Mouse (Mus musculus): Measurements from ENCODE around the gene Dnm3. TPM values are rescaled to one million over a fixed set of nuclear protein-coding genes. Genes with fewer than 3 reads are reported as not detected.

The Dnm3 gene
- total RNA-seq, 1 experiment: 0.49 TPM

- Histone ChIP-seq H3K9me3 (ENCODE audit: control insufficient read depth, insufficient read depth, low read depth, low read length) (no peaks in the 10 kb centered on the region), H3K27ac (ENCODE audit: insufficient read depth, low read depth, low read length, poor library complexity, severe bottlenecking) (no peak overlapping the region), H3K4me1 (ENCODE audit: control insufficient read depth in 2 of 2, insufficient read depth in 2 of 2, low read length in 2 of 2, poor library complexity in 1 of 2) (no peaks in the 10 kb centered on the region), H3K4me3 (ENCODE audit: insufficient read depth in 1 of 2, low read depth in 1 of 2, low read length in 2 of 2, poor library complexity in 1 of 2, severe bottlenecking in 1 of 2) (no peak overlapping the region), H3K36me3 (ENCODE audit: control insufficient read depth, insufficient read depth, low read length, poor library complexity, severe bottlenecking) (no peaks in the 10 kb centered on the region), H3K9ac (ENCODE audit: insufficient read depth, low read depth, low read length, poor library complexity, severe bottlenecking) (no peak overlapping the region)
- TF ChIP-seq ZNF384 (IDR thresholded peaks at IDR 0.05; ENCODE audit: low read depth, low read length): no peak
- TF ChIP-seq CHD2 (IDR thresholded peaks at IDR 0.05; ENCODE audit: low read depth, low read length): no peak
- TF ChIP-seq MAFK (IDR thresholded peaks at IDR 0.05; ENCODE audit: insufficient read depth, low read depth, low read length): no peak
- TF ChIP-seq ZC3H11A (IDR thresholded peaks at IDR 0.05; ENCODE audit: borderline replicate concordance, low read depth, low read length): no peak
- TF ChIP-seq HCFC1 (IDR thresholded peaks at IDR 0.05; ENCODE audit: borderline replicate concordance, insufficient read depth, low read length): no peak
- in situ Hi-C loops (cut with MboI; ENCODE audit: low sequenced_read_pairs in 2 of 2, unreplicated experiment in 2 of 2): no loop called here
- DNase-seq (ENCODE audit: low read depth, low spot score): no peak
Measured at GRCm38 (mm10) chr1:162236624-162237159, 241.1 kb downstream of the Dnm3 start.

DNA sequence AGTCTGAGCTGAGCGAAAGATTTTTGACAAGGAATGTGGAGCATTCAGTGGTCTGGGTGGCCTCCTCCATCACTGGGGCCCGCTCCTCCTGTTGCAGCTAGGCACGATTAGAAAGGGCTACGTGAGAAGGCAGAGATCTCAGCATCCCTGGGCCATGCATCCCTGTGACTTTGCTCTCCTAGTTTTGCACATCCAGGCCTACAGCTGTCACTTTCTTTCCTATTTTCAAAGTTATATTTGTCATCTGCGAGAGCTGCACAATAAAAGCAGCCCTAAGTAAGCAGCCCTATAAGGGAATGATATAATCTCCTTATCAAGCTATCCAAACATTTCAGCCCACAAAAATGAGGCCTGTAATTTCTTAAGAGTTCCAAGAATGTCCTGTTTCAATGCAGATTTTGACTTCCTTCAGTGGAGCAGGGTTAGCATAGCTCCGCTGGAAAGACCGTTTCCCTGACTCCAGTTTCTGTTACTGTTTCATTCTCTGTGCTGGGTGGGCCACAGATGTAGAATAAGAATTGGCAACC, 252.2 kb downstream of the Dnm3 start:
- in situ Hi-C loops (cut with MboI; ENCODE audit: low sequenced_read_pairs in 2 of 2, unreplicated experiment in 2 of 2): no loop called here
- no peak for DNase-seq (ENCODE audit: low read depth, low spot score)
- Histone ChIP-seq H3K9ac (ENCODE audit: insufficient read depth, low read depth, low read length, poor library complexity, severe bottlenecking) (no peak overlapping the region), H3K27ac (ENCODE audit: insufficient read depth, low read depth, low read length, poor library complexity, severe bottlenecking) (no peak overlapping the region), H3K36me3 (ENCODE audit: control insufficient read depth, insufficient read depth, low read length, poor library complexity, severe bottlenecking) (no peaks in the 10 kb centered on the region), H3K4me1 (ENCODE audit: control insufficient read depth in 2 of 2, insufficient read depth in 2 of 2, low read length in 2 of 2, poor library complexity in 1 of 2) (no peaks in the 10 kb centered on the region), H3K4me3 (ENCODE audit: insufficient read depth in 1 of 2, low read depth in 1 of 2, low read length in 2 of 2, poor library complexity in 1 of 2, severe bottlenecking in 1 of 2) (no peak overlapping the region), H3K9me3 (ENCODE audit: control insufficient read depth, insufficient read depth, low read depth, low read length) (0 out of 2 replicates have a peak, but pooled peaks cover 1% of the 10 kb centered on the region)
- TF ChIP-seq HCFC1 (IDR thresholded peaks at IDR 0.05; ENCODE audit: borderline replicate concordance, insufficient read depth, low read length): no peak
- no peak for TF ChIP-seq MAFK (IDR thresholded peaks at IDR 0.05; ENCODE audit: insufficient read depth, low read depth, low read length)
- TF ChIP-seq ZNF384 (IDR thresholded peaks at IDR 0.05; ENCODE audit: low read depth, low read length): no peak
- no peak for TF ChIP-seq CHD2 (IDR thresholded peaks at IDR 0.05; ENCODE audit: low read depth, low read length)
- TF ChIP-seq ZC3H11A (IDR thresholded peaks at IDR 0.05; ENCODE audit: borderline replicate concordance, low read depth, low read length): no peak

DNA sequence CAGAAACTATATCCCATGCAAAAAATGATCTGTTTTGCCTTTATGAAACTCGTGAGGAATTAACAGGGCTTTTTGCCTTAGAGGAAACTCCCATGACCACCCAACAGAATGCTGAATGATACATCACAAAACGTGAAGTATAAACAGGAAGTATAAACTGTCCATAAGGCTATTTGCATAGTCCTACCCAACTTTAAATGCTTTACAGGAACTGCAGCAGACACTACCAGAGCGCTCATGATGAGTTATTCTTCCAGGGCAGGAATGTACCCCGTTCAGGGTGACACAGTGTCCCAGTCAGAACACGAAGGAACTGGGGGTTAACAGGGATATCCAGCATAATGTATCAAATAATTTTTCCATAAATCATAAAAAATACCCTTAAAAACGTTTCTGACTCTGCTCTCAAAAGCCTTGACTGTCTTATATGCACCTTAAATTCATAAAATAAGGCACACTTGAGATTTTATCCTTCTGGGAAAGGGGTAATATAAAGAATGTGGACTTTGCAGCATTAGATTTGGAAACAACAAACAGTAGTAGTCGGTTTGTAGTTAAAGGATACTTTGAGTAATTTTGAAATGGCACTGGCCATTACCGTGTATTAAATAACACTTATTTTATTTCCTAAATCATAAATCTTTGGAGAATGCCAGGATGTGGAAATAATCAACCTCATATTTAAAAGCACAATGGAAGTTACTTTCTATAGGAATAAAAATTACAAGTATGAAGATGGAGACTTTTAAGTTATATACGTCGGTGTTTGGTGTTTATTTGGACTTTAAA, 252.8 kb downstream of the Dnm3 start:
- no peaks in the 10 kb centered on the region for H3K4me1 ChIP-seq (ENCODE audit: control insufficient read depth in 2 of 2, insufficient read depth in 2 of 2, low read length in 2 of 2, poor library complexity in 1 of 2)
- no peak overlapping the region for H3K9ac ChIP-seq (ENCODE audit: insufficient read depth, low read depth, low read length, poor library complexity, severe bottlenecking)
- in situ Hi-C loops (cut with MboI; ENCODE audit: low sequenced_read_pairs in 2 of 2, unreplicated experiment in 2 of 2): no loop called here
- no peak overlapping the region for H3K27ac ChIP-seq (ENCODE audit: insufficient read depth, low read depth, low read length, poor library complexity, severe bottlenecking)
- no peaks in the 10 kb centered on the region for H3K9me3 ChIP-seq (ENCODE audit: control insufficient read depth, insufficient read depth, low read depth, low read length)
- TF ChIP-seq ZNF384 (IDR thresholded peaks at IDR 0.05; ENCODE audit: low read depth, low read length) (no peak), MAFK (IDR thresholded peaks at IDR 0.05; ENCODE audit: insufficient read depth, low read depth, low read length) (no peak), CHD2 (IDR thresholded peaks at IDR 0.05; ENCODE audit: low read depth, low read length) (no peak), ZC3H11A (IDR thresholded peaks at IDR 0.05; ENCODE audit: borderline replicate concordance, low read depth, low read length) (no peak), HCFC1 (IDR thresholded peaks at IDR 0.05; ENCODE audit: borderline replicate concordance, insufficient read depth, low read length) (no peak)
- no peak for DNase-seq (ENCODE audit: low read depth, low spot score)
- no peaks in the 10 kb centered on the region for H3K36me3 ChIP-seq (ENCODE audit: control insufficient read depth, insufficient read depth, low read length, poor library complexity, severe bottlenecking)
- no peak overlapping the region for H3K4me3 ChIP-seq (ENCODE audit: insufficient read depth in 1 of 2, low read depth in 1 of 2, low read length in 2 of 2, poor library complexity in 1 of 2, severe bottlenecking in 1 of 2)

DNA sequence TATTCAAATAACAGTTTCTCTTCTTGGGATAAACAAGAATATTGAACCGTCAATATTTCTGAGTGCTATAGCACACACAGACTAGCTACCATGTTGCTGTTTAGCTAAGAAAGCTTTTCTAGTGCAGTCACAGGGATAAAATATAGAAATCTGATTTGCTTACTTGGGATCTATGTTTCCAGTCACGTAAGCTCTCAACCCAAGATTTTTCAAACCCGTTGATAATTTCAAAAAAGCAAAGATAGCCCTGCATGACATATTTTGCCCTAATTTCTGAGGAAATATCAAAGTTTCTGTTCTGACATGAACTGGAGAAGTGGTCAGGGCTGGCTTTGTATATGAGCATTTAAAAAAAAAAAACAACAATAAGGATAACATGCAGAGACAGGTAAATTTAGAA, 253.8 kb downstream of the Dnm3 start:
- in situ Hi-C loops (cut with MboI; ENCODE audit: low sequenced_read_pairs in 2 of 2, unreplicated experiment in 2 of 2): no loop called here
- DNase-seq (ENCODE audit: low read depth, low spot score): no peak
- Histone ChIP-seq H3K9ac (ENCODE audit: insufficient read depth, low read depth, low read length, poor library complexity, severe bottlenecking) (no peak overlapping the region), H3K4me1 (ENCODE audit: control insufficient read depth in 2 of 2, insufficient read depth in 2 of 2, low read length in 2 of 2, poor library complexity in 1 of 2) (no peaks in the 10 kb centered on the region), H3K27ac (ENCODE audit: insufficient read depth, low read depth, low read length, poor library complexity, severe bottlenecking) (no peak overlapping the region), H3K4me3 (ENCODE audit: insufficient read depth in 1 of 2, low read depth in 1 of 2, low read length in 2 of 2, poor library complexity in 1 of 2, severe bottlenecking in 1 of 2) (no peak overlapping the region), H3K36me3 (ENCODE audit: control insufficient read depth, insufficient read depth, low read length, poor library complexity, severe bottlenecking) (no peaks in the 10 kb centered on the region), H3K9me3 (ENCODE audit: control insufficient read depth, insufficient read depth, low read depth, low read length) (no peaks in the 10 kb centered on the region)
- TF ChIP-seq ZC3H11A (IDR thresholded peaks at IDR 0.05; ENCODE audit: borderline replicate concordance, low read depth, low read length): no peak
- TF ChIP-seq CHD2 (IDR thresholded peaks at IDR 0.05; ENCODE audit: low read depth, low read length): no peak
- no peak for TF ChIP-seq ZNF384 (IDR thresholded peaks at IDR 0.05; ENCODE audit: low read depth, low read length)
- TF ChIP-seq MAFK (IDR thresholded peaks at IDR 0.05; ENCODE audit: insufficient read depth, low read depth, low read length): no peak
- TF ChIP-seq HCFC1 (IDR thresholded peaks at IDR 0.05; ENCODE audit: borderline replicate concordance, insufficient read depth, low read length): no peak

Data from ES-E14 (cell line).